Mouse (Mus musculus): ENCODE measurements at regions not wholly inside any gene's neighbourhood (a gene's known extent, or its start where the extent isn't known, plus 50 kb on each side); places are given as distances from the start of the nearest gene placed in this dataset.

DNA sequence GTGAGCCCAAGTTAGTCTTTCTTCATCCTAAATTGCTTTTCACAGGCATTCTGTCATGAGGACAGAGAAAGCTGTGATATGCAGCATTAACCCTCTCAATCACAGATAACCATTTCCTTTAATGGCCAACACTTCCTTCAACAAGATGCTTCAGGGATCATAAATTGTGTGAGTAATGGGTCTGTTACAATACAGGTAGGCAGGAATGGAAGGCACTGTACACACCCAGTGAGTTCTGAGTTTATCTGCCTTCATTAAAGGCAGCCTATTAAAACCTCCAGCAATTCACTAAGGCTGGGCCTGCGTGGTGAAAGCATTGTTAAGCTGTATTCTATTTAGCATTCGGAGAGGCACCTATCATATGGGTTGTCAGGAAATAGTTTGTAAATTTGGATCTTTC lies 248.2 kb upstream of the Htr2a start:
- no peak for DNase-seq

DNA sequence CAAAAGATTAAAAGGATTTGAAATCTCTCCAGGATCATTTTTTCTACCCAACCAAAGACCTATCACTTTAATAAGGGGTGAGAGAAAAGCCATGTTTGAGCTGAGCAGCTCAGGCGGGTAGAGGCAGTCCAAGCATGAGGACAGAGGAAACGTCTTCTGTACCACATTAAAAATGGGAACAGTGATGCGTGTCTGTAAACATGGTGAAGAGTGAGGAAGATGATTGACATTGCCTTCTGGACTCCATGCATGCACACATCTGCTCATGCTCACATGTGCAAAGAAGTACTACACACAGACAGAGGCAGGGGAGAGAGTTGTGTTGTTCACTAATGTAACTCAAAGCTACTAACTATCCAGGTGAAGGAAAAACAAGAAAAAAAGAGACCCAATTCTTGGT lies 243.4 kb upstream of the Htr2a start:
- no peak for DNase-seq

DNA sequence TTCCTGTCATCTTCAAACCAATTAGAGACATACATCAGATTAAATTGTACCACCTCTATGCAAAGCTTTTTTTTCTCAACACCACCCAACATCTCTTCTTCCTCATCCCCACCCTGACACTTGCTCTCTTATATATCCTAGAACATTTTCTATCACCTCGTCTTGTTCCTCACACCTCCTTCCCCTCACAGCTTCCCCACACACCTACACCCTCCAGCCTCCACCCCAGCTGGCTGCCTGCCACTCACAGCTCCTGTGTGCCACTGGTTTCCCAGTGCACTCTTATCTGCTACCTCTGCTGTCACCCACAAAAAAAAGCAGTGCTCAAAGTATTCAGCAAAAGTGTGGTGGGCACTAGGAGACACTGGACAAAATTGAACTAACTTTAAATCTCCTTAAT lies 231.2 kb upstream of the Htr2a start:
- no peak for DNase-seq

DNA sequence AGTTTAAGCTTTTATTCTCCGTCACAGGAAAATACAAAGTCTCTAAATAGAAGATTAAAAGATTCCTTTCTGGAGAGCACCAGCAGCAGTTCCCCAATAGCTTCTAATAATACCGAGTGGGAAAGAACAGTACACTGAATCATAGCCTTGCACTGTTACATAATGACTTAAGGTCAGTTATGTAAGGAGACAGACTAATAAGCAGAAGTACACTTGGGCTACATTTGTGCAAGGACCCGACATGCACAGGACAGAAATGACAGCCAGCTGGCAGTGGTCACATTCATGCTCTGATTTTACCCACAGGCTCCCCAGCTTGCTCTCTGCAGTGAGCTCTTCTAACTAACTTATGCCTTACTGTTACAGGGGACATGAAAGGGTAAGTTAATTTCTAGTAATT lies 212.4 kb upstream of the Htr2a start:
- DNase-seq: no peak

DNA sequence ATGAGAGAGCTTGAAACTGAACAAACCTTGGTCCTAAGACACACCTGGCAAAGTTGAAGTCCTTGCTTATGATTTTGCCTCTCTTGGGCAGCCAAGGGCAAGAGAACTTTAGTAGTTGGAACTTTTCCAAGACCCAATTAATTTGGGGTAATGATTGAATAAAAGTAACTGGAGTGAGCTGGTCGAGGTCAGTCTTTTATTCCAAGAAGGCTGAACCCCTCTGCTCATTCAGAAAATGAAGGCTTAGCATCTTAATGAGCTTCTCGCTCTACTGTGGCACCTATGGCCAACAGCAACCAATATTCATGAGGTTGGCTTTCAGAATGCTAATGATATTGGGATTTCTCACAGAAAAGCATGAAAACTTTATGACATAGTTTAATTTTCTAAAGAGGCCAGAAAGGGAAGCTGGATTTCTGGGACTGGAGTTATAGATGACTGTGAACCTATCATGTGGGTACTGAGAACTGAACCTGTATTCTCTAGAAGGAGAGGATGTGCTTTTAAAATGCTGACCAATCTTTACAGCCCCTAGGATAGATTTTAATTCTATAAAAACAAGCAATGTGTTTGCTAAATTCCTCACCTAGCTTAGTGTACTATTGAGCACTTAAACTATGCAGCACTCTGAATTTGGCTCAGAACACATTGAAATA lies 176.5 kb upstream of the Htr2a start:
- no peak for DNase-seq

DNA sequence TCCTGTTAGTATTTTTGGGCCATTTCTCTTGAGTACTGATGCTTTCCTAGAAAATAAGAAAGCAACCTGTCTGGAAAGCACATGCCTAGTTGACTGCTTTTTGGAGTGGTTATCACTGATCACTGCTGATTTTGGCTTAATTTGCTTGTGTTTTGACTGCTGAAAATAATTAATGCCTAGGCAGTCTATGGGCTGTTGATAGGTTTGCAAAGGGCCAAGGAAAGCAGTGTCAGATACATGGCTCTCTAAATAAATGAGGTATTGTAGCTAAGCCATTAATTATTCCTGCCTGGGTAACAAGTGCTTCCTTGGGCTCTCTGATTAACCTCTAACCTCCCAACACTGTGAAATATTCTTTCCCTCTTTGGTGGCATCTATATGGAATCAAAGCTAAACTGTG lies 145.1 kb upstream of the Htr2a start:
- DNase-seq: no peak

DNA sequence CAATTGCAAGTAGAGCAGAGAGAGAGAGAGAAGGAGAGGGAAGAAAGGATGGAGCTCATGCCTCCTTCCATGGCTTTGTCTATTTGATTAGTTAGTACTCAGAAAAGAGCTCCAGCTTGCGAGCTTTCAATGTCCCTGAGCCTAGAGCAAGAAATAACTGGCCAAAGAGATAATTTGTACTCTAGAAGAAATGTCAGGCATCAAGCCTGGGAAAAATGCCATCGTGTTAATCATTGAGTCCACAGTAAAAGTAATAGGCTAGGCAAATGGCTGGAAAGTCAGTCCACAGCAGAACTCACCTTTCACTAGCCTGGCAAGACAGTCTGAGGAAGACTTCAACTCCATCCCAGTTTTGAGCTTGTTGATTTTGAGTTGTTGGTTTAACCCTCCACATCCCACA lies 129.1 kb upstream of the Htr2a start:
- no peak for DNase-seq

DNA sequence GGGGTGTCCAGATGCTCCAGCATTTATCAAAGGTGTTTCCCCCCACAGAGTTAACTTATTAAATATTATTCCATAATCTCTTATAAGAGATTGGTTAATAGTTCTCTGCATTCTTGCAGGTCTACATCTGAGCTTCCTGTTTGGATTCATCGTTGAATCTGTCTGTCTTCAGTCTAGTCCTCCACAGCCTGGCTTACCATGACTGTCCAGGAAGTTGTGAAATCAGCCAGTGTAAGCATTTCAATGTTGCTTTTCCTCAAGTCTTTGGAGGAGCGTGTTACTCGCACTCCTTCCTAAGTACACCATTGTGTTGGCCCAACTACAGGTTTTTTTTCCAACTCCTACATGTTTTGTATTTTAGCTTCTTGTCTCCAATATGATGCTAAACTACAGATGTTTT lies 124.2 kb upstream of the Htr2a start:
- no peak for DNase-seq

DNA sequence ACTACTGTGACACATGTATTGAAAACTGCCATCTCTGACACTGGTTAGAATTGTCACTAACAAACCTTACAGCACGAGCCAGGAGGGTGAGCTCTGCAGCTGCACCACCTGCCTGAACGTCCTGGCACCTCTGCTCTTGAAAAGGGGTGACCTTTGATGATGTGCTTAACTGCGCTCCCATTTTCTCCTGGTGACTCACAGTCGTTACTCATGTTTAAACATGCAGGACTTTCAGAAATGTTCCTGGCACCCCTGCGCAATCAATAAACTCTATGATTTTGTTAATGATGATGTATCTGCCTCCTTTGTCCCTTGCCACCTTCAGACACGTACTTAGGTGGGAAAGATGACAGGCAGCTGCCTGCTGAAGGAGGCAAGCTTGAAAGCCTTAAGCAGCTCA lies 121.1 kb upstream of the Htr2a start:
- no peak for DNase-seq

DNA sequence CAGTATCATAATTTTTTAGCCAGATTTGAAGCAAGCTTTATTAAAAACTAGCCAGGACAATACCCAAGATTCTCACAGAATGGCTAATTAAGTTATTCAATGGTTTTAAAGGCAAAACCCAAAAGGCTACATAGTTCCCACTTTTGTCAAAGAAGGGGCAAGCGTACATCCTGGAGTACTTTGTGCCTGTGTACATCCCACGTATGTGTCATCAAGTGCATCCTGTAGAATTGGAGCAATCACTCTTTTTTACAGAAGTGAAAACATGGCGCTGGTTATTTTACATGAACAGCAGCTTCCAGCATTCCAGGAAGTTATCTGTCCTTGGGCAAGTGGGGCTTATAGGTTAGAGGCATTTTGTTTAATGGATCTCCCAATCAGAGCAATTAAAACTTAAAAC lies 119.0 kb upstream of the Htr2a start:
- no peak for DNase-seq

DNA sequence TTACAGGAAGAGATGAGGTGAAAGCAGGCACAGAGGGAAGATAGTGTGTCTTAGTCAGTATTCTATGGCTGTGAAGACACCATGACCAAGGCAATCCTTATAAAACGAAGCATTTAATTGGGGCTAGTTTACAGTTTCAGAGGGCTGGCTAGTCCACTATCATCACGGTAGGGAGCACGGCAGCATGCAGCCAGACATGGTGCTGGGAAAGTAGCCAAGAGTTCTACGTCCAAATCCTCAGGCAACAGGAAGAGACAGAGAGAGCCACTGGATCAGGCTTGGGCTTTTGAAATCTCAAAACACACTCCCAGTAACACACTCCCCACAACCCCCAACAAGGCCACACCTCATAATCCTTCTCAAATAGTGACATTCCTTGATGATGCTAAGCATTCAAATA lies 113.4 kb upstream of the Htr2a start:
- DNase-seq: no peak

DNA sequence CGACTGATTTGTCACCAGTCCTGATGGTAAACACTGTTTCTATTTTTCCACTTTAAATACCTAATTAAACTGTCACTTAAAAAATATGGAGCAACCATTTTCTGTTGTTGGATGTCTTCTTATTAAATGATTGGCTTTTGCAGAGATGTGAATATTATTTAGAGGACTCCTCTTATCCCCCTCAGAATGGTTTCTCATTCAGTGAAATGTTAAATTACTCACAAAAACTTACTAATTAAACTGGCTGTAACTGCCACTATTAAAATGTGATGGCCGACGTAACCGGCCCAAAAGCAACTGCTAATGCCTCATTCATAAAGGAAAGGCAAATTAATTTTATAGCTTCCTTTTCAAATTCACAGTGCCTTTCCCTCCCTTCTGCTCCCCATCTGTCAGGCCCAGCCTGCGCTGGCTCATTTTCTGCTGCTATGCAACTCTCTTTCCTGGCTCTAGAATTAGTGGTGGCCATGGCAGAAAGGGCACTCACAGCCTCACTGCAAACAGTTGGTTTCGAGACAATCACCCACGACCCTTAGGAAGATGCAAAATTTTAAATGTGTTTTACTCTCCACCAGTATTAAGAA lies 111.2 kb upstream of the Htr2a start:
- DNase-seq: no peak

DNA sequence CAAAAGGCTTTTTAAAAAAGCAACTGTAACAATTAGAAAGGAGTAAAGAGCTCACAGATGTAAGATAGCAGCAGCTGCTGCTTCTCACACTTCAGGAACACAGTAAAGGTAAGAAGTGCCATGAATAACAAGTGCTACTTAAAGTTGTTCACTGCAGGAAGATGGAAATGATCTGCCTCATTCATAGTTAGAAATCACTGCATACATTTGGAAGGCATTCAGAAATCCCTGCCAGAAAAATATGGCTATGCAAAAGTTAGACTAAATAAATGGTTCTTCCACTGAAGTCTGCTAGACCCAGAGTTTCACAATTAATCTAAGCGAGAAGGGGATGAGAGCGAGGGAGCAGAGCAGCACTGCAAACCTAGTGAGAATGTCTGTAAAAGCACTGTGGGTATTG lies 102.5 kb upstream of the Htr2a start:
- DNase-seq: no peak

DNA sequence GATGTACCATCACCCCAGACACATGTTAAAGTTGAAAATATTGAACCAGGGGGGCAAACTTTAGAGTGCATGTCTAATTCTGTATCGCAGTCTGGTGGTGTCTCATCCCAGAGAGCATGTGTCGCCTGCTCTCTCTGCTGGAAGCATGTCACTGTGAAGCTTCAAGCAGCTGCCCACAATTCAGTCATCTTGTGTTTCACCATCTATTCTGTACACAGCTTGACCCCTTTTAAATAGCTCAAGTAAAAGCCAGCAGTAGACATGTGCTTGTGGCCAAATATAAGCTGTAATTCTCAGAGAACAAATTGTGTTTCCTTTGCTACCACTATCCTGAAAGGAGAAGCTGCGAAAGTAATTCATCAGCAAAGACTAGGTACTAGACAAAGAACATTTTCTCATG lies 96.6 kb upstream of the Htr2a start:
- DNase-seq: no peak

DNA sequence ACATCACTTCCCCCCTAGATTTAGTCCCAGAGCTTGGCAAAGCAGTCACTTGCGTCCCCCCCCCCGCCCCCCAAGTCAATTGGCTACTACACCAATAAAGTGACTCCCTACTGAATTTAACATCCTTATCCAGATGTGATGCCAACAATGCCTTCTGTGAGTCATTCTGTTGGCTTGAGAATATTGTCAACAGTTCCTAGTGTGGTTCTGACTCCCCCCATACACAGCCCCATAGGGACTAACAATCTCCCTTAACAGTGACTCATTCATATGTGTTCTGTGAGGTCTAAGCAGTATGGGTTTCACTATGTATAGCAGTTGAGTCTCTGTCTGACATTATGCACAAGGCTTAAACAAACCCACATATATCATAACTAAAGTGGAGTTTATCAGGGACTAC lies 89.5 kb upstream of the Htr2a start:
- no peak for DNase-seq

DNA sequence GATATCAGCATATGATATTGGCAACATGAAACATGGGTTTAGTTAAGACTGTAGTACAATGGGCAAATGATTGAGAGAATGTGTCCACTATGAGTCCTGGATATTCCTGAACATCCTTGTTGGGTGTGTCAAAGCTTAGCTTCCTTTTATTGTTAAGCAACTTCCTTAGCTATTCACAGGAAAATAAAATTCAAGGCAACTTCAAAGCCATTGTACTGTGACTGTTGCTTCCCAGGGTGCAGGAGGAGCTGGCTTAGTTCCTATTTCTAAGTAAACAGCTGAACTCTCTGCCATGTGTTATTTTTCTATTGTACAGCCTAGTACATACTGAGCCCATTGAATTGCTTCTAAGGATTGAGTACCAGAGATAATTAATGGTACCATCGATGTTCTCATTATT lies 87.0 kb upstream of the Htr2a start:
- DNase-seq: no peak

DNA sequence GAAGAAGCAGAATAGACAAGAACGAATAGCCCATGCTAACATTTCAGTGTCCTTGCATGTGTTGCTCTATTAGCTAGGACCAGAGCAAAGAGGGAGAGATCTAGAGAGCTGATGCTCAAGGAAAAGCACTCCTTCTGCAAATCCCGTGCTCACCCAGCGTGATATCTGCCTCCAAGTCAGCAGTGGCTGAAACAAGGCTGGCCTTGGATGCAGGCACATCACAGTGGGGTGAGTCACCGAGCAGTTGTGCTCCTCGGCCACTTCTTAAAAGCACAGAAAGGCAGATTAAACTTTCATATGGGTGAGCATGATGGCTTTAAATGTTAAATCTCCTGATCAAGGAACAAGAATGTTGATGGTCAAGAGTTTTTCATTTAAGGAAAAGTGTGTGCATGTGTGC lies 82.3 kb upstream of the Htr2a start:
- DNase-seq: no peak
